Mouse (Mus musculus) urinary bladder, postnatal 4 days (tissue): Measurements from ENCODE around the gene Gm45711.
"Not testable (repeated sequence)": the region's sequence is repeated elsewhere in the genome, so short reads cannot be mapped to it uniquely, and the experiment has no call there.

Source experiments
- DNase-seq, 2 experiments: peaks; one replicate each; pipeline ENCODE4 v3.0.0; 2021 to 2022; ENCODE audit warnings: low spot score in 2 of 2

Gm45711 gene

DNA sequence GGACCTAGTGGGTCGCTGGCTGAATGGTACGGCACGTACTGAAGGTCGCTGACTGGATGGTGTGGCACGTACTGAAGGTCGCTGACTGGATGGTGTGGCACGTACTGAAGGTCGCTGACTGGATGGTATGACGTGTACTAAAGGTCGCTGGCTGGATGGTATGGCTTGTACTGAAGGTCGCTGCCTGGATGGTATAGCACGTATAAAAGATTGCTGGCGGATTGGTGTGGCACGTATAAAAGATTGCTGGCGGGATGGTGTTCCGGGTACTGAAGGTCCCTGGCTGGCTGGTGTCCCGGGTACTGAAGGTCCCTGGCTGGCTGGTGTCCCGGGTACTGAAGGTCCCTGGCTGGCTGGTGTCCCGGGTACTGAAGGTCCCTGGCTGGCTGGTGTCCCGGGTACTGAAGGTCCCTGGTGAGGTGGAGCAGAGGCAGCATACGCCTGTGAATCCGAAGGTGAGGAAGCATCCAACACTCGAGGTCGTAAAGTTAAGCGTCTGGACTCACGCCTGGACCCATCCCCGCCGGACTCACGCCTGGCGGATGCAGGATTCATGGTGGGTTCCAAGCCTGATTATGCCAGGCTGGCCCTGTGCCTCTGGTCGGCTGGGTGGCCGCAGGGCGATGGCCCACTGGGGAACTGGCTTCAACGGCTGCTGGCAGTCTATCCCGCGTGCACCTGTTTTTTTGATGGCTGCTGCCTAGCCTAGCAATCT lies at the start of gene Gm45711, which contains the start of gene Cmtm1:
TSS of gene Gm45711 (minus strand) at position 641 of the 715 bp plus-strand sequence.
TSS of gene Cmtm1 (minus strand) at position 705 of the 715 bp plus-strand sequence.
- not testable (repeated sequence) for DNase-seq

DNA sequence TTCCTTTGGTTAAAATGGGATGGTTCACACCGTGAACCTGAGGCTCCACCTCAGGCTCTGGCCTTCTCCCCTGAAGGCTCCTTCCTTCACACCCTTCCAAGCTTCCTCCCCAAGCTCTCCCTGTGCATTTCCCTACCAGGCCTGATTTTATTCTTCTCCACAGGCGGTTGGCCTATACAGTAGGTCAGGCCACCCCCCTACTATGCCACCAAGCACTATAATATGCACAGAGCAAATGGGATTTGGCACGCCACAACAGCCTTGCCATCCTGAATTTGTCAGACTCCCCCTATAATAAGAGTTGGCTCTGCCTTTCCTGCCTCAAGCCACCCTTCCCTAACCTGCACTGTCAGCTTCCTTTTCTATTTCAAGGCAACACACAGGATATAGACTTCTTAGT lies 48.8 kb upstream of the Gm45711 start:
- DNase-seq: no peak

DNA sequence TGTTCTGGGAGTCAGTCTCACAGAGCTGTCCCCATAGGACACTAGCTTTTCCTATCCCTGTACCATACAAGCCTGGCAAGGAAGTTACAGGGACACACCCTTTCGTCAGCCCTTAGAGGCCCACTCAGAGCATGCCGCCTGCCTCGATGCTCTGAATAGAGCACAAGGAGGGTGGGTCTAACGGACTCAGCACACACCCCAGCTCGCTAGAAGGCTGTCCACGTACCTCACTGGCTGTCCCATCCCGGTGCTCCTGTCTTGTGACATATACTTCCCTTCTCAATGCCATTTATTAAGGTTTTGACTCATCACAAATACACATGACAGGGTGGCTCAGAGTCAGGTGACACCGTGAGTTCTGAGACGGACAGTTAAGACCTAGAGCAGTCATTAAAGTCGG lies 44.6 kb upstream of the Gm45711 start:
- DNase-seq: no peak

DNA sequence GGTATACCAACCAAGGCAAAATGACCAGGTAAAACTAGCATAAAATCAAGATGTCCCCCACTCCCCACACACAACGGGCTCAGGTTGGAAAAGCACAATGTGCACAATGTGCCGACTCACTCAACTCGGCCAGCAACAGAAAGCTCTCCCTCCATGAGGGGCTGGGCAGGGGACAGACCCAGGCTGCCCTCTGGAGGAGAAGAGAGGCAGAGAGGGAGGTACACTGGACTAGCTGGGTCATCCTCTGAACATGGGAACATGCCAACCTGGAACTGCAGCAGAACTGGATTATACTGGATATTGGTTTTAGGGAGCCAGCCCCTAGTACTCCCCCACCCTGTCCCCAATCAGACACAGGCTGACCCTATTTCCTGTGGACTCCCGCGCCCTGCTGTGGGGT lies 43.3 kb upstream of the Gm45711 start:
- DNase-seq: no peak

DNA sequence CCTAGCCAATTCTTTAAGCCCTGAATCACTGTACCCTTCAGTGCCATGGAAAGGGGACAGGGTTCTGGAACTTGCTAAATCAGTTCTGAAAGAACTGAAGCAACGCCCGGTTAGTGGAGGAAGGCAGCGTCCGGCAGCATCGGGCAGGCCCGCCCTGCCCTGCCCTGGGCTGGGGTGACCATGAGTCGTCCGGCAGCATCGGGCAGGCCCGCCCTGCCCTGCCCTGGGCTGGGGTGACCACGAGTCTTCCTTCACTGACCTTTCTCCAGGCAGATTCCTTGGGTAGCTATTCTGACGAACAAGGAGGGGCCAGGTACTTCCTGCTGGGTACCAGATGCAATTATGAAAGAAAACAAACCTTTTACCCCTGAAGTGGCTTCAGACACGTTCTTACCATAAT lies 40.2 kb upstream of the Gm45711 start:
- no peak for DNase-seq

DNA sequence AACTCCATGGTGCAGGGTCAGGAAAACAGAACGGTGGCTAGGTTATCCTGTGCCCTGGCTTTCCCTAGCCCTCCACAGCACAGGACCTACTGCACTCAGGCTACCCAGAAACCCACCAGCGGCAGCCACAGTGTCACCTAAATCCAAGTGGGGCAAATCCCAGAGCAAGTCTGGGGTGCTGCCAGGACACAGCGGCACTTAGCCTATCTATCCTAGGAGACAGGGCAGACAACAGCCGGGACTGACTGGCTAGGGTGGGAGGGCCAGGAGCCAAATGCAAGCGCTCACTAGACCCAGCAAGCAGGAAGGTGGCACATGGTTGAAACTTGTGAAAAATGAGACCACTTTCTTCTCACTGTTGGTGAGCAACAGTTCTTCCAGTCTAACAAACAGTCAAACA lies 39.1 kb upstream of the Gm45711 start:
- DNase-seq: no peak

DNA sequence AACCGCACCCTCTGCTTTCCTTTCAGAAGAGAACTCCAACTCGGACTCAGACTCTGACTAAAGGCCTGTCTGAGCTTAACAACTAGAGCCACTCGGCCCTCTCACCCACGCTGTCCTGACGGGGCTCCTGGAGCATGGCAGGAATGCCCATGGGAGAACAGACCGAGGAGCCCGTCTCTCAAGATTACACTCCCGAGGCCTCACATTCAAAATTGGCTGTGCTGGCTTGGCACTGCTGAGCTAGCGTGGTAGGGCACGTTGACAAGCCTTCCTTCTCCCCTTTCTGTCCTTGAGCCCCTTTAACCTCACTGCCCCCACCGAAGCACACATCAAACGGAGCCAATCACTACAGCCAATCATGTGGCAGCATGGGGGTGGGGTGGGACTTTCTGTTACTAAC lies 36.8 kb upstream of the Gm45711 start:
- DNase-seq: no peak

DNA sequence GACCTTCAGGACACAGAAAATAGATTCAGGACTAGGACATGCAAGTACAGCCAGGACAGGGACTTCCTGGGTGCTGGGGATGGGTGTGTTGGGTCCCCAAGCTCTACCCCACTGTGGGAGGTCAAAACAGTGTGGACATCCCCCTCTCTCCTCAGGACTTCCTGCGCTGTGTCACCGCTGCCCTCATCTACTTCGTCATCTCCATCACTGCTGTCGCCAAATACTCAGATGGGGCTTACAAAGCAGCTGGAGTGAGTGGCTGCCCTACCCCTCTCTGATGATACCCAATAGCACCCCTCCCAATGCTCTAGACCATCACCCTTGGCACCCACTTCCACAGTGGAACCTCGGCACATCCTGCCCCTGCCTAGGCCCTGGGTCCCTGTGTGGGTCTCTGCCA lies 34.7 kb upstream of the Gm45711 start:
- no peak for DNase-seq

DNA sequence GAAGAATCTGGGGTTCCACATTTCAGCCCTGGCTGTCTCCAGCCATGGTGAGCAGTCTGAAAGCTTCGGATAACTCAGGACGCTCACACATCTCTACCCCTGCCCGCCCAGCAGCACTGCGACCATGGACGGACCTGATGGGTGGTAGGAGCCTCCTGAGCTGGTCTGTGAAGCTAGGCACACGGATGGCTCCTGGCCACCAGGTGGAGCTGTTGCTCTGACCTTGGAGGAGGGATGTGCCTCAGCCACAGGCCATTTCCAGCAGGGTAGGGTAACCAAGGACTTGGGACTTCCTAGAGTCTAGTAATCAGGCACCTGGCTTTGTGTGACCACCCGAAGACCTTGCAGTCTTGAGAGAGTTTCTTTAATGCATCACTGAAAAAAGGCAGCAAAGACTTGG lies 34.1 kb upstream of the Gm45711 start:
- DNase-seq: peak; percentile 75 to 90

DNA sequence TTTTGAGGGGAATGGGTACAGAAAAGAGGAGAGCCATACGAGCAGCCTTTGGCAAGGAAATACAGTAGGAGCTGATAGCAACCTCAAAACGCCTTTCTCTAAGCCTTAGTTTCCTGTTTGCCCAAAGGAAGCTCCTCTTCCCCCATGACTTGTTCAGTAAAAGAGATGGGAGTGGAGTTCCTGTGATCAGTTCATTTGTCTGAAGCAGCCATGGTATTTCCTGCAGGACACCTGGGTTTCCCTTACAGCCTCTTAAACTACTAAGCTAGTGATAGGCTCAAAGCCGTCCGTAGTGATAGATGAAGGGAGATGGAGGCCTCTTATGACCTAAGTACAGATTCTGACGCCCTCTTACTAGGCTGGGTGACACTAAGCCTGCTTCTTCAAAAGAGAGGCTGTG lies 32.5 kb upstream of the Gm45711 start:
- no peak for DNase-seq

DNA sequence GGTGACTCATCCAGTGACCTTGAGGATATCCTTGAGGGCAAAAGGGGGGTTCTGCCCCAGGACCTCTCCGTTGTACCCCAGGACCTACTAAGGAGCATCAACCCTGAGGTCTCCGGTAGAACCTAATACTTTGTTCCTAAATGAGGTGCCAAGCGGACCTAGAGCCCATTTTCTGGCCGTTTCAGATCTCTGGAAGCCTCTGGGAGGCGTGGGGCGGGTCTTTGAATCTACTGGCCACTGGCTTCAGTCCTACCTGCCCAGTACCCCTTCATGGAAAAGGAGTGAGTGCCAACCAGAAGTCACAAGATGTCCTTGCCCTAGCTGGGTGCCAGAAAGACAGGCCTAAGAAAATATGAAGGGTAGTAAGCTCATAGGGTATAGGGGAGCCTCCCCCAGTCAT lies 31.8 kb upstream of the Gm45711 start:
- no peak for DNase-seq

DNA sequence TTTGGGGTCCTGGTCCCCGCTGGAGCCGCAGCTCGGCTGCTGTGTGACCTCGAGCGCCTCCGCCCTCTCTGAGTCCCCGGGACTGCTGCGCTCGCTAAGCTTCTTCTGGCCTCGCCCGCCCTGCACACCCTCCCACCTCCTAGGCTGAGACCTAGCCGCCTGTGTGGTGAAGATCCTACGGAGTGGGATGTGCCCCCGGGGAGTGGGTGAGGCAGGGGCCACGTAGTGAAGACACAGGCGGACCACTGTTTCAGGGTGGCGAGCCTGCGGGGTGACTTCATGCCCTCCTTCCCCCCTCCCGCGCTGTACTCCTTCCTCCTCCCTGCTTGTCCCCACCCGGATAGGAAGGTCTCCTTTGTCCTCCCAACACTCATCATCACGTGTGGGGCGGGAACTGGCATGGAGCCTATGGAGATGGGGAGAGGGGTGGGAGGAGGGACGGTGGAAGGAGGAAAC lies 31.3 kb upstream of the Gm45711 start:
- peak; percentile 73 to 77 for DNase-seq

DNA sequence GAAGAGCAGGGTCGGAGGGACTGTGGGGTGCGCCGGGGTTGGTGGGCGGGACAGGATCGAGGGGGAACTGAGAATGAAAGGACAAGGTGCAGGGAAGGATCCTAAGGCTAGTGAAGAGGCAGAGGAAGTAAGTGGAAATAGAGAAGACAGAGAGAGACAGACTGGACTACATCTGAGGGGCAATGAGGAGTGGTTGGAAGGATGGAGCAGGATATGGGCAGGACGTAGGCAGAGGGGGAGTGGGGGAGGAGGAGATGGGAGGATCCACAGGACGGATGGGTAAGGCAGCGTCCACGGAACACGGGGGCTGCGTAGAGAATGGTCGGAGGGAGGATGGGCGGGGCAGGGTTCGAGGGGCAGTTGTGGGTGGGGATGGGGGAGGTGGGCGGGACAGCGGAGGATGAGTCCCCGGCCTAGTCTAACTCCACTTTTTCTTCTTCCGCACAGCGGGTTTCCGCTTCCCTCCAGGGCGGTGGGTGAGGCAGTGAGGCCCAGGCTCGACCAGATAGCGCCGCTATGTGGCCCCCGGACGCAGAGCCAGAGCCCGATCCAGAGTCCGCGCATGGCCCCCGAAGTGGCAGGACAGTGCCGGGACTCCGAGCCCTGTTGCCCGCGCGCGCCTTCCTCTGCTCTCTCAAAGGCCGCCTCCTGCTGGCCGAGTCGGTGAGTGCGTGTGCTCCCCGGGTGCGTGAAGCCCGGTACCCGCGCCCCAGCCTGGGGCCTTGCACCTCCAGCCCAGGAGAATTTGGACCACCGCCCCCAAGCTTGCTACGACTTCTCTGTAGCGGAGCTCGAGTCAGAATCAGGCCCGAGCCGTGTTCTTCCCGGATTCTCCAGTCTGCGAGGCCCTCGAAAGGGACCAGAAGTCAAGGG lies 30.6 kb upstream of the Gm45711 start:
- DNase-seq: peak; percentile 77 to 84

DNA sequence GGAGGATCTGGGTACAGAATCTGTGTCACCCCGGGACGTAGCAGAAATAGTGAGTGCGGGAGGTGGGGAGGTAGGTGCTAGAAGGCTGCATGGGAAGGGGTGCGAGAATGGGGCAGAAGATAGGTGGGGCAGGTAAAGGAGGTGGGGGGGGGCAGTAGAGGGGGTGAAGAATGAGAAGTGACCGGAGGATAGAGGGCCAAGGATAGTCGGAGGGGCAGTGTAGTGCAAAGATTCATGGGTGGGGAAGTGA lies 30.0 kb upstream of the Gm45711 start:
- peak in 1 of 2 experiments; percentile 56 for DNase-seq

DNA sequence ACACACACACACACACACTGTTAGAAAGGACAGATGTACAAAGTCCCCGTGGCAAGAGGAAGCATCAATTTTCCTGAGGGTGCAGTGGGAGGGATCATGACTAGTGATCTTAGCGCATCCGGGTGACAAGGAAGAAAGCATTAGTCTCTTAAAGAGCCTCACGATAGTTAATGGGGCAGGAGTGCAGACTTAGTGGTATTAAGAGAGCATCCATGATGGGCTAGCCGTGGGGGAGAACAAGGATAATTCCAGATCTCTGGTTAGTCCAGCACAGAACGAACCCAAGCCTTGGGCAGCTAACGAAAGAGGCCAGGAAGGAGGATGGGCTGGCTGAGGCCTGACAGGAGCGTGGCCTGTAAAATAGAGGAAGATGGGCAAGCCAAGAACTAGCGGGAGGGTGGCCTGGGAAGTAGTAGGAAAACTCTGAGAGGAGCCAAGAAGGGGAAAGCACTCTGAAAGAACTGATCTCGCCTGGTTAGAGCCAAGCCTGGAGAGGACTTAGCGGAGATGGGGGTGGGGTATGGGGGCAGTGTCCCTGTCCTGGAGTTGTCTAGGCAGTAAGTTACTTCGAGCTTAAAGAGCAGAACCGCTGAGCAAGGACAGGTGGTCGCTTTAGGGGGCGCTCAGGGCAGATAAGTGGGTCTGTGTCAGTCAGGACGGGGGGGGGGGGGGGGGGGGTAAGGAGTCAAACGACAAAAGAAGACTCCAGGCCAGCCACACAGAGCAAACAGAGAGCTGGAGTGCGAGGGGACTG lies 29.5 kb upstream of the Gm45711 start, which contains the start of gene Cmtm3:
TSS of gene Cmtm3 (plus strand) at position 182 of the 754 bp plus-strand sequence.
- DNase-seq: peak; percentile 46 to 59

DNA sequence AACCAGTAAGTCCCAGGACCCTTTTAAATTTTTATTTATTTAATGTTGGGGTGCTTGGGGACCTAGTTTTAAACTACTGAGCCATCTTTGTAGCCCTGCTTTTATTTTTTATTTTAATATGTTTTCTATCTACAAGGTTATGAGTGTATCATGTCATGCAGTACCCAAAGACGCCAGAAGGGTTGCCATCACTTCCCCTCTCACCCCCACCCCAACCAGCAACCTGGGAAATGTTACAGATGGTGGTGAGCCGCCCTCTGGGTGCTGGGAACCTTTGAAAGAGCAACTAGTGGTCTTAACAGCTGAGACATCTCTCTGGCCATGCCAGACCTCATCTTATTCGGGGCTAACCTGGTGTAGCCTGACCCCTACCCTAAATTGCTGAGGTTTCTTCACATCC lies 28.0 kb upstream of the Gm45711 start:
- peak in 1 of 2 experiments; percentile 57 for DNase-seq

DNA sequence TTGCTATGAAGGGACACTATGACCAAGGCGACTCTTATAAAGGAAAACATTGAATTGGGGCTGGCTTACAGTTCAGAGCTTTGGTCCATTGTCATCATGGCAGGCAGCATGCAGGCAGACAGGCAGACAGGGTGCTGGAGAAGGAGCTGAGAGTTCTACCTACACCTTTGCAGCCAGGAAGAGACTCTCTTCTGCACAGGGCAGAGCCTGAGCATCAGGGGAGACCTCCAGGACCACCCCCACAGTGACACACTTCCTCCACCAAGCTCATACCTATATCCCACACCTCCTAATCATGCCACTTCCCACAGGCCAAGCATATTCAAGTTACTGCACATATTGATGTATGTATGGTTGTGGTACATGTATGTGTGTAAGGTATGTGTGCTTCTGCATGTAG lies 26.9 kb upstream of the Gm45711 start:
- peak in 1 of 2 experiments; percentile 12 for DNase-seq

DNA sequence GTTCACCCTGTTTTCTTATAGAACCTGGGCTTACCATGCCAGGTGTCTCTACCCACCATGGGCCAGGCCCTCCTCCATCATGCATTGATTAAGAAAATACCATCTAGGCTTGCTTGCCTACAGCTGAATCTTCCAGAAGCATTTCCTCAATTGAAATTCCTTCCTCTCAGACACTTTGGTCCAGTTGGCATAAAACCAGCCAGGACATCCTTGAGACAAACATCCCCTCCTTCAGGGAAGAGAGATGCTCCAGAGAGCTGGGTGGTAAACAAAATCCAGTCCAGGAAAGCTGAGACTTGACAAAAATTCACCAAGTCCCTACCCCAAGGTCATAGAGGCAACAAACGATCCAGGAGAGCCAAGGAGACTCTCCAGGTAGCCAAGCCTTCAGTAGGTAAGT lies 24.3 kb upstream of the Gm45711 start:
- DNase-seq: peak in 1 of 2 experiments; percentile 26

DNA sequence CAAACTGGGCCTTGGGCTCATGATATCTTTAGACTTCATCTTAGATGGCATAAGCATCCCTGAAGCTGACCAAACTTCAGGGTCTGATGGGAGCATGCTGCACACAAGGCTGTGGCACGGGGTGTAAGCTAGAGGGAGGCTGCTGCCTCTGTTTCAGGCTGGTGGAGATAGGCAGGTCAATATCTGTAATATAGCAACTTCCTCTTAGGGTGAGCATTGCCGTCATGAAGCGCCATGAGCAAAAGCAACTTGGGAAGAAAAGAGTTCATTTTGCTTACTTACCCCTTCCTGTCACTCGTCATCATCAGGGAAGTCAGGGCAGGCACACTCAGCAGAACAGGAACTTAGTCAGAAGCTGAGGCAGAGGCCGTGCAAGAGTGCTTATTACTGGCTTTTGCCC lies 23.9 kb upstream of the Gm45711 start:
- DNase-seq: peak in 1 of 2 experiments; percentile 17

DNA sequence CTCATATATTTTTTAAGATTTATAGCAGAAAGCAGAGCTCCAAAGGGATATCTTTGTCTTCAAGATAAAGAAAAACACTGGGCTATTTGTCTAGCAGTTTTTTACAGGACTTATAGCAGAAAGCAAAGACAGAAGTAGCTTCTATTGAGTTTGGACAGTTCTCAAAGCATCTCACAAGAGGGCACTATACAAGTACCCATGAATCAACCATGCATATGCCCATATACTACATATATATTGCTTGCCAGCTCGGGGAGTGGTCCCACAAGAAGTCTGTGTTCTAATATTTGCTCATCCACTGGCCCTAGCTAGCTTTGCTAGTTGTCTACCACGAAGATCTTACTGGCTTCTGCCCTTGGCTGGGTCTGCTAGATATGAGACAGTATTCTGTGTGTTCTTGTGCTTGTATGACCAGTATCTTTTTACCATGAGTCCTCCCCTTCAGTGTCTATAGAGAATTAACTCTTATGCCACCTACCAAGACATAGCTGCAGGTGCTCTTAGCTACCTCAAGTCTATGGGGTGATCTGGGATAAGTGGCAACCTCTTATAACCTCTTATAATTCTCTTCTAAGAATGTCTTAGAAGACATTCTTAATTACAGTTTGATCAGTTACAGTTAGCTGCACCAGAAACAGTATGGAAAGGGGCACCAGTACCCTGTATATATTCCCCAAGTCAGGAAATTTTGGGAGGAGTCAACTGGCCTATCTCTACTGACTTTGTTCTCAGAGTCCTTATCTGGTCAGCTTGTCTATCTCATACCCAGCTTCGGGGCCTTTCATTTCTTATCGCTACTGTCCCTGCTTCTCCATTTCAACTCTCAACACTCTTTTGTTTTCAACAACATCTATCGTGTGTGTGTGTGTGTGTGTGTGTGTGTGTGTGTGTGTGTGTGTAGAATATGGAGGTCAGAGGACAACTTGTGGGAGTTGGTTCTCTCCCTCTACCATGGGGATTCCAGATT lies 23.1 kb upstream of the Gm45711 start:
- DNase-seq: no peak

DNA sequence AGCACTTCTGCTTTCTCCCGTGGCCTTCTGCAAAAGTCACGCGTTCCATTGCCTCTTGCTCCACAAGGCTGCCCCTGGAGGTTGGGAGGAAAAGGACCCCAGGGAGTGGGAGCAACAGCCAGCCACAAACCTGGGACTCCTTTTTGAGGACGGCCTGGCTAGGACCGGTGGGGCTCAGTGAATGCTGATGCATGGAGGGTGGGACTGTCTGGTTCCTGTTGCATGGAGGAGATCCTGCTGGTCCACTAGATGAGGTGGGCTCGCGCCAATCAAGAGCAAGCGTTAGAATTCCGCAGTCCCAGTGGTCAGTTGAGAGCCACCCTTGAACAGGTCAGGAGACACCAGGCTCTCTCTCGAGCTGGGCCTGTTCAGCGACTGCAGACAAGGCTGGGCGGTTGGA lies 12.0 kb upstream of the Gm45711 start, which contains the start of gene Cmtm2b:
TSS of gene Cmtm2b (plus strand) at position 301 of the 400 bp plus-strand sequence.
- DNase-seq: not testable (repeated sequence)
